Mouse (Mus musculus) MEL (cell line): ENCODE results near the gene LTO1. TPM values are rescaled to one million over a fixed set of nuclear protein-coding genes. Genes with fewer than 3 reads are reported as not detected.
"Not testable (repeated sequence)": the region's sequence is repeated elsewhere in the genome, so short reads cannot be mapped to it uniquely, and the experiment has no call there.

ENCODE experiments used
- DNase-seq: peaks from one replicate; pipeline ENCODE4 v3.0.0; 2011; ENCODE audit warnings: low read depth, low spot score
- H3K27ac ChIP-seq: 2 replicates; pipeline ENCODE4 v1.5.1; 2012; ENCODE audit warnings: low read depth, mild to moderate bottlenecking, control low read depth, low read length, moderate library complexity; ENCODE audit not compliant: control insufficient read depth
- H3K27me3 ChIP-seq, 2 experiments: fragments of 150-350 bp in 1 of 2; sonication (generic) in 1 of 2; 2 replicates each; pipeline ENCODE4 v1.6.1; 2012; ENCODE audit warnings: low read length in 2 of 2, mild to moderate bottlenecking in 2 of 2, improper control_type of control experiment in 1 of 2, moderate library complexity in 1 of 2; ENCODE audit not compliant: insufficient read depth in 2 of 2, control insufficient read depth in 1 of 2
- H3K36me3 ChIP-seq, 2 experiments: 2 replicates each; pipeline ENCODE4 v1.6.1; 2012 to 2014; ENCODE audit warnings: low read length in 2 of 2, improper control_type of control experiment in 1 of 2, inconsistent platforms in 1 of 2, mild to moderate bottlenecking in 1 of 2; ENCODE audit not compliant: insufficient read depth in 2 of 2, control insufficient read depth in 1 of 2
- H3K4me1 ChIP-seq, 2 experiments: fragments of 150-350 bp in 1 of 2; sonication (generic) in 1 of 2; 2 replicates each; pipeline ENCODE4 v1.6.1; 2012; ENCODE audit warnings: low read length in 2 of 2, improper control_type of control experiment in 1 of 2, mild to moderate bottlenecking in 1 of 2; ENCODE audit not compliant: insufficient read depth in 2 of 2, control insufficient read depth in 1 of 2
- H3K4me3 ChIP-seq, 2 experiments: fragments of 150-350 bp in 1 of 2; sonication (generic) in 1 of 2; 2 replicates each; pipeline ENCODE4 v1.5.1; 2012; ENCODE audit warnings: low read depth in 2 of 2, low read length in 2 of 2, mild to moderate bottlenecking in 2 of 2, moderate library complexity in 2 of 2, control low read depth in 1 of 2, improper control_type of control experiment in 1 of 2; ENCODE audit not compliant: control insufficient read depth in 1 of 2, insufficient read depth in 1 of 2
- H3K79me2 ChIP-seq: 2 replicates; pipeline ENCODE4 v1.6.1; 2012; ENCODE audit warnings: mild to moderate bottlenecking, low read length, moderate library complexity; ENCODE audit not compliant: control insufficient read depth, poor library complexity, insufficient read depth
- H3K9ac ChIP-seq: 2 replicates; pipeline ENCODE4 v1.6.1; 2012; ENCODE audit warnings: low read depth, mild to moderate bottlenecking, control low read depth, low read length, moderate library complexity; ENCODE audit not compliant: control insufficient read depth, poor library complexity, severe bottlenecking
- H3K9me3 ChIP-seq: fragments of 150-350 bp; sonication (generic); replicated peaks from 2 replicates; pipeline ENCODE4 v1.6.1; 2012; ENCODE audit warnings: mild to moderate bottlenecking, low read length, improper control_type of control experiment, moderate library complexity; ENCODE audit not compliant: insufficient read depth
- CTCF ChIP-seq, 3 experiments: IDR thresholded peaks in 2 of 3; conservative IDR thresholded peaks in 1 of 3; 2 replicates each; pipeline ENCODE4 v1.5.1; 2011 to 2012; ENCODE audit warnings: low read length in 3 of 3, low read depth in 2 of 3, mild to moderate bottlenecking in 2 of 3, improper control_type of control experiment in 1 of 3, inconsistent platforms in 1 of 3, mixed read lengths in 1 of 3, moderate library complexity in 1 of 3; ENCODE audit not compliant: control insufficient read depth in 1 of 3, insufficient read depth in 1 of 3, poor library complexity in 1 of 3, severe bottlenecking in 1 of 3
- EP300 ChIP-seq, 2 experiments: IDR thresholded peaks; 2 replicates each; pipeline ENCODE4 v1.6.1; 2011; ENCODE audit warnings: improper control_type of control experiment in 2 of 2, low read length in 2 of 2, low read depth in 1 of 2, mild to moderate bottlenecking in 1 of 2
- GATA1 ChIP-seq: IDR thresholded peaks from 2 replicates; pipeline ENCODE4 v1.6.1; 2011; ENCODE audit warnings: low read depth, low read length, improper control_type of control experiment
- JUND ChIP-seq: IDR thresholded peaks from 2 replicates; pipeline ENCODE4 v1.6.1; 2011; ENCODE audit warnings: low read depth, mild to moderate bottlenecking, improper control_type of control experiment, low read length
- MEF2A ChIP-seq: IDR thresholded peaks from 2 replicates; pipeline ENCODE4 v1.6.1; 2014; ENCODE audit warnings: low read depth, mild to moderate bottlenecking, inconsistent platforms, low read length, improper control_type of control experiment; ENCODE audit not compliant: poor library complexity, insufficient replicate concordance, severe bottlenecking; ENCODE audit errors: extremely low read depth
- MYB ChIP-seq: IDR thresholded peaks from 2 replicates; pipeline ENCODE4 v1.6.1; 2011; ENCODE audit warnings: mild to moderate bottlenecking, low read depth, low read length, improper control_type of control experiment
- MYC ChIP-seq: IDR thresholded peaks from 2 replicates; pipeline ENCODE4 v1.6.1; 2011; ENCODE audit warnings: low read depth, mild to moderate bottlenecking, low read length, improper control_type of control experiment, moderate library complexity
- NELFE ChIP-seq: IDR thresholded peaks from 2 replicates; pipeline ENCODE4 v1.6.1; 2011; ENCODE audit warnings: low read depth, low read length, improper control_type of control experiment
- POLR2A ChIP-seq, 2 experiments: IDR thresholded peaks; 2 replicates each; pipeline ENCODE4 v1.6.1; 2011 to 2012; ENCODE audit warnings: low read length in 2 of 2, mild to moderate bottlenecking in 2 of 2, control low read depth in 1 of 2, improper control_type of control experiment in 1 of 2, low read depth in 1 of 2, moderate library complexity in 1 of 2; ENCODE audit not compliant: control insufficient read depth in 1 of 2, insufficient read depth in 1 of 2, poor library complexity in 1 of 2
- RAD21 ChIP-seq: IDR thresholded peaks from 2 replicates; pipeline ENCODE4 v1.6.1; 2011; ENCODE audit warnings: mild to moderate bottlenecking, low read depth, low read length, improper control_type of control experiment
- SIN3A ChIP-seq: IDR thresholded peaks from 2 replicates; pipeline ENCODE4 v1.6.1; 2012; ENCODE audit warnings: low read length, improper control_type of control experiment, inconsistent platforms
- SMC3 ChIP-seq: IDR thresholded peaks from 2 replicates; pipeline ENCODE4 v1.6.1; 2011; ENCODE audit warnings: low read depth, low read length, improper control_type of control experiment
- TAL1 ChIP-seq: IDR thresholded peaks from 2 replicates; pipeline ENCODE4 v1.6.1; 2012; ENCODE audit warnings: mild to moderate bottlenecking, inconsistent platforms, low read length, moderate library complexity, mixed read lengths
- UBTF ChIP-seq: IDR thresholded peaks from 2 replicates; pipeline ENCODE4 v1.6.1; 2012; ENCODE audit warnings: low read depth, mild to moderate bottlenecking, inconsistent platforms, low read length, improper control_type of control experiment, moderate library complexity, borderline replicate concordance; ENCODE audit not compliant: insufficient read depth
- USF2 ChIP-seq, 2 experiments: IDR thresholded peaks; 2 replicates each; pipeline ENCODE4 v1.6.1; 2011 to 2012; ENCODE audit warnings: improper control_type of control experiment in 2 of 2, low read length in 2 of 2, borderline replicate concordance in 1 of 2, inconsistent platforms in 1 of 2, low read depth in 1 of 2, mild to moderate bottlenecking in 1 of 2; ENCODE audit not compliant: insufficient read depth in 1 of 2
- polyA plus RNA-seq, 2 experiments: library from polyadenylated mRNA; stranded (reverse) in 1 of 2; unstranded in 1 of 2; fragments of >175 nt in 1 of 2; fragments of >200 nt in 1 of 2; gene quantifications; 2 replicates each; pipeline versions ENCODE4 v1.2.1 to v1.2.4; 2012; ENCODE audit warnings: low replicate concordance in 2 of 2, low read depth in 1 of 2; ENCODE audit not compliant: insufficient read length in 2 of 2, insufficient read depth in 1 of 2, missing spikeins in 1 of 2
- total RNA-seq: library from RNA; depleted of rRNA; stranded (reverse); fragments of 300-350 nt; gene quantifications from 2 replicates; pipeline ENCODE4 v1.2.3, GENCODE M21; 2012

Gene LTO1
- total and polyA plus RNA-seq, 3 experiments = 18.1 to 18.4 TPM; not detected in 1

DNA sequence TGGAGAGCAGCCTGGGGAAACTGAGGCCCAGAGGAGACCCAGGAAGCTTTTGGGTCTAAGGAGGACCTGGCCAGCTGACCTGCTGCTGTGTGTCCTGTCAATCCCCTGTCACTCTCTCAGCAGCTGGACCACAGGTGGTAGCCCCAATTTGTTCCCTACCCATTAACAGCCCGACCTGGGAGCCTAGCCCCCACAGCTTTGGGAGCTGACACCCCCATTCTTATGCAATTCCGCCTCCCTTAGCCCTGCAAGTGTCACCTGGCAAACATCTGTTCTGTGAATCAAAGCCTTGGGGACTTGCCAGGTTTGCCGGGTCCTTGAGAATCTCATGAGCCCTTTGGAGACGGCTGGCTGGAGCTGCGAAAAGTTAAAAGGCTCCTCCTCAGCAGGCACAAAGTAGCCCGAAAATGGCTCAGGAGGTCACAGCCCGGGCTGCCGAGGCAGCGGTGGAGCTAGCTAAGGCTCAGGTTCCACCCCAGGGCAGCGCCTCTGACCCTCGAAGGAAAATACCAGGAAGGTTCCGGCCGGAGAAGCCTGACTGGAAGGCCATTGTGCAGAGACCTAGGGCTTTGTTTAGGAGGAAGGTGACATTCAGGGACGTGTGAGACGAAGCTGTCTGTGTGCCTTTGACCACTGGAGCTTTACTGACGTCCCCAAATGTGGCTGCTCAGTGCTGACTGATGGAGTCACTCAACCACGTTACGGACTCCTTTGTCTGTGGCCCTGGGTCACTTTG is 26.2 kb upstream of the LTO1 start:
- DNase-seq = no peak
- Histone ChIP-seq H3K79me2 (no peaks in the 10 kb centered on the region), H3K27me3 (no peaks in the 10 kb centered on the region), H3K4me1 (no peaks in the 10 kb centered on the region), H3K4me3 (no peak overlapping the region), H3K36me3 (no peaks in the 10 kb centered on the region), H3K9me3 (no peaks in the 10 kb centered on the region), H3K9ac (no peak overlapping the region), H3K27ac (no peak overlapping the region)
- TF ChIP-seq MEF2A (no peak), SMC3 (no peak), USF2 (IDR thresholded peaks at IDR 0.05; ENCODE audit: borderline replicate concordance in 1 of 2, insufficient read depth in 1 of 2, low read depth in 1 of 2, low read length in 2 of 2) (no peak)

DNA sequence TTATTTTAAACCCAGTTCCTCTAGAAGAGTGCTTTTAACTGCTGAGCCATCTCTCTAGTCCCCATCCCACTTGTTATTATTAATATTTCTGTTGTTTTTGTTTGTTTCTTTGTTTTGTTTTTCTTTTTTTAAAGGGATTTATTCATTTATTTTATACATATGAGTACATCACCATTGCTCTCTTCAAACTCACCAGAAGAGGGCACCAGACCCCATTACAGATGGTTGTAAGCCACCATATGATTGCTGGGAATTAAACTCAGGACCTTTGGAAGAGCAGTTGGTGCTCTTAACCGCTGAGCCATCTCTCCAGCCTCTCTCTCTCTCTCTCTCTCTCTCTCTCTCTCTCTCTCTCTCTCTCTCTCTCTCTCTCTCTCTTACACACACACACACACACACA is 24.2 kb upstream of the LTO1 start:
- H3K27me3 ChIP-seq, H3K36me3 ChIP-seq, H3K79me2 ChIP-seq, H3K4me3 ChIP-seq, H3K9ac ChIP-seq, H3K4me1 ChIP-seq, H3K9me3 ChIP-seq, H3K27ac ChIP-seq: not testable (repeated sequence)
- TF ChIP-seq CTCF (IDR thresholded peaks at IDR 0.05 in 2 of 3, conservative IDR thresholded peaks at IDR 0.05 in 1 of 3; ENCODE audit: control insufficient read depth in 1 of 3, insufficient read depth in 1 of 3, low read depth in 2 of 3, low read length in 3 of 3, poor library complexity in 1 of 3, severe bottlenecking in 1 of 3) = peak in 2 of 3 experiments; percentile 17 to 43; a peak in 3 of 6 replicates
- TF ChIP-seq SMC3 = peak; percentile 16; the same call in 1 of the 2 replicates
- DNase-seq = peak; percentile 54

DNA sequence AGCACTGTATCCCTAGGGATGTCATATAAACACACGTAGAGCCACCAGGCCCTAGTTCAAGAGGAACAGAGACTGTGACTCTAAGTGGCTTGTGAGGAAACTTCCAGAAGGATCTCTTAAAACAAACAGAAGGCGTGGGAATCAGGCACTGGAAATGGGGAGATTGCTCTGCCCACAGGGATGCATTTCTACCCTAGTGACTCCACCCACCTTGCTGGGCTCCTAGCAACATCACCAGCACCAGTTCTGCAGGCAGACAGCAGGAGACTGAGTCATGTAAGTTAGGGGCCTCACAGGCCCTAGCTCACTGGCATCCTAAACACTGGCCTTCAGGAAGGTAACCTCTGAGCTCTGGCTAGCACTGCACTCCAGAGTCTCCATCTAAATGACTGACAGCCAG is 23.0 kb upstream of the LTO1 start:
- Histone ChIP-seq H3K36me3 (no peaks in the 10 kb centered on the region), H3K4me3 (no peak overlapping the region), H3K27me3 (no peaks in the 10 kb centered on the region), H3K27ac (no peak overlapping the region), H3K79me2 (peaks cover 14% of the 10 kb centered on the region; the same call in 1 of the 2 replicates), H3K9ac (no peak overlapping the region), H3K9me3 (no peaks in the 10 kb centered on the region), H3K4me1 (no peaks in the 10 kb centered on the region; a peak in 1 of 4 replicates)
- DNase-seq = no peak
- TF ChIP-seq POLR2A (IDR thresholded peaks at IDR 0.05; ENCODE audit: control insufficient read depth in 1 of 2, insufficient read depth in 1 of 2, low read depth in 1 of 2, low read length in 2 of 2, poor library complexity in 1 of 2) = no peak
- no peak for TF ChIP-seq TAL1
- no peak for TF ChIP-seq SIN3A
- no peak for TF ChIP-seq GATA1
- no peak for TF ChIP-seq JUND
- TF ChIP-seq UBTF = no peak
- TF ChIP-seq MYB = no peak
- no peak for TF ChIP-seq NELFE
- no peak for TF ChIP-seq MYC
- TF ChIP-seq EP300 (IDR thresholded peaks at IDR 0.05; ENCODE audit: low read depth in 1 of 2, low read length in 2 of 2) = no peak
- TF ChIP-seq RAD21 = no peak
